Comparison of ENCODE assay signal across 23 mouse cellular contexts in genomic region chr3:95457758-95458157, GRCm38 (mm10). TPM values are rescaled to one million over a fixed set of nuclear protein-coding genes. Genes with fewer than 3 reads are reported as not detected.
DNase-seq lines count a peak whose midpoint lies in the region; ATAC-seq and TF ChIP-seq lines count a peak whose summit lies in the region.
"Had no signal": no experiment of that assay in that cellular context is flagged by ENCODE, and none has a peak within 500 bp of the region (broad histone marks: within the 10 kb centered on the region; RNA-seq: fewer than 3 reads in every experiment).

No protein-coding gene starts in this region.

- no peak for TF ChIP-seq POLR2A in kidney, adult 2 months (IDR thresholded peaks at IDR 0.05; ENCODE audit: low read depth, low read length)
- no peak for TF ChIP-seq POLR2A in lung, adult 2 months (IDR thresholded peaks at IDR 0.05; ENCODE audit: borderline replicate concordance, extremely low read depth, low read depth, low read length)

- DNase-seq in kidney, adult 2 months, result no peak
- DNase-seq in kidney, postnatal 10 days, result no peak
- DNase-seq in lung, postnatal 36 days, result peak; percentile 35
- DNase-seq in lung, adult 2 months, result no peak
- DNase-seq in layer of hippocampus, adult 11-12 months (ENCODE audit: low spot score), result no peak
- DNase-seq in left cerebral cortex, postnatal 4 days, result no peak
- DNase-seq: adrenal gland, adult 2 months; cerebellum, adult 8-10 months; thymus, postnatal 14 days had no signal

- TF ChIP-seq CTCF in kidney, adult 2 months (conservative IDR thresholded peaks at IDR 0.05; ENCODE audit: insufficient read depth, insufficient read length, low read depth, low read length), result no peak
- TF ChIP-seq CTCF in lung, adult 2 months (IDR thresholded peaks at IDR 0.05; ENCODE audit: insufficient read depth, low read length), result no peak

- peak overlapping the region; percentile 56; the same call in 1 of the 2 replicates for H3K27ac ChIP-seq in kidney, adult 2 months (ENCODE audit: insufficient read depth, low read depth, low read length)
- H3K27ac ChIP-seq in liver, embryonic 16.5 days (ENCODE audit: low read length), result peak overlapping the region; percentile 42; the same call in 1 of the 2 replicates
- H3K27ac ChIP-seq: embryonic facial prominence, embryonic 13.5 days; hindbrain, embryonic 12.5 days; kidney, embryonic 15.5 days; layer of hippocampus, adult 2 months had no signal

- H3K36me3 ChIP-seq in kidney, adult 2 months (ENCODE audit: control insufficient read depth, insufficient read depth, low read length), result peaks cover 3% of the 10 kb centered on the region
- peaks cover 10% of the 10 kb centered on the region for H3K36me3 ChIP-seq in liver, embryonic 16.5 days (ENCODE audit: control insufficient read depth, insufficient read depth)

- intact Hi-C loops in left cerebral cortex, postnatal 4 days (cut with DNase I), result no loop called here

- H3K4me2 ChIP-seq in liver, embryonic 16.5 days (ENCODE audit: low read depth, low read length), result no peak overlapping the region
- H3K4me2 ChIP-seq: embryonic facial prominence, embryonic 13.5 days; heart, embryonic 12.5 days; hindbrain, embryonic 12.5 days; kidney, embryonic 15.5 days; midbrain, embryonic 11.5 days had no signal

- H3K27me3 ChIP-seq in kidney, adult 2 months (replicated peaks; ENCODE audit: control insufficient read depth, insufficient read depth, low read length), result no peaks in the 10 kb centered on the region
- no peaks in the 10 kb centered on the region for H3K27me3 ChIP-seq in liver, embryonic 16.5 days (ENCODE audit: control insufficient read depth, insufficient read depth, low read depth, low read length)
- H3K27me3 ChIP-seq: embryonic facial prominence, embryonic 13.5 days; heart, embryonic 12.5 days; hindbrain, embryonic 12.5 days; kidney, embryonic 15.5 days had no signal

- H3K4me1 ChIP-seq in kidney, adult 2 months (ENCODE audit: control insufficient read depth, insufficient read depth, low read length), result no peaks in the 10 kb centered on the region; the same call in 1 of the 2 replicates
- H3K4me1 ChIP-seq in lung, adult 2 months (ENCODE audit: control insufficient read depth, insufficient read depth, low read length), result peaks cover 7% of the 10 kb centered on the region
- peaks cover 3% of the 10 kb centered on the region; the same call in 1 of the 2 replicates for H3K4me1 ChIP-seq in liver, embryonic 16.5 days (ENCODE audit: control insufficient read depth, low read depth, low read length)
- H3K4me1 ChIP-seq: embryonic facial prominence, embryonic 13.5 days; hindbrain, embryonic 12.5 days; kidney, embryonic 15.5 days had no signal

- no peak overlapping the region for H3K9ac ChIP-seq in liver, embryonic 16.5 days (ENCODE audit: low read depth, low read length)
- H3K9ac ChIP-seq: embryonic facial prominence, embryonic 13.5 days; heart, embryonic 12.5 days; hindbrain, embryonic 12.5 days; kidney, embryonic 15.5 days had no signal

- WGBS in kidney, adult 2 months, result 54% methylated on average over 3 of the region's 3 CpGs
- WGBS in lung, adult 2 months, result 32% methylated on average over 3 of the region's 3 CpGs
- WGBS in liver, embryonic 16.5 days (ENCODE audit: insufficient replicate concordance), result 36% methylated on average over 3 of the region's 3 CpGs

- H3K9me3 ChIP-seq in liver, embryonic 16.5 days (replicated peaks; ENCODE audit: control insufficient read depth, low read length), result no peaks in the 10 kb centered on the region
- H3K9me3 ChIP-seq: embryonic facial prominence, embryonic 13.5 days; G1E; heart, embryonic 12.5 days; hindbrain, embryonic 12.5 days; kidney, embryonic 15.5 days had no signal

- no peak for ATAC-seq in liver, embryonic 16.5 days (ENCODE audit: low read depth)
- ATAC-seq: CD4-positive, CD25-positive, alpha-beta regulatory T cell, adult 4 months; forebrain, embryonic 16.5 days; inflammation-experienced regulatory T-cells, adult 6 months had no signal

- H3K4me3 ChIP-seq in kidney, adult 2 months (ENCODE audit: insufficient read depth, low read depth, low read length), result no peak overlapping the region
- no peak overlapping the region for H3K4me3 ChIP-seq in lung, adult 2 months (replicated peaks; ENCODE audit: extremely low read depth, low read depth, low read length)
- no peak overlapping the region for H3K4me3 ChIP-seq in liver, embryonic 16.5 days (ENCODE audit: low read depth, low read length)
- H3K4me3 ChIP-seq: embryonic facial prominence, embryonic 13.5 days; heart, embryonic 12.5 days; hindbrain, embryonic 12.5 days; kidney, embryonic 15.5 days; layer of hippocampus, adult 2 months had no signal

RNA-seq across cellular contexts. Expression of gene Arnt, which starts 23.6 kb away (rescaled TPM):
- 26.4 and 28.7 TPM in 2 replicates for polyA plus RNA-seq in kidney, adult 2 months (2012; rRNA removed)
- polyA plus RNA-seq in lung, adult 2 months (2012; rRNA removed), result 35.5 and 38.1 TPM in 2 replicates
- 16.7 and 16.9 TPM in 2 replicates for polyA plus RNA-seq in liver, embryonic 16.5 days (2015; fragmentation: Nextera tagmentation; extraction: Ambion mirVana)
- total RNA-seq in left cerebral cortex, postnatal 4 days (2021), result 10 to 100 TPM; 40.4 to 46.1 TPM

RNA-seq across cellular contexts. Expression of gene Ctsk, which starts 41.3 kb away (rescaled TPM):
- polyA plus RNA-seq in kidney, adult 2 months (2012; rRNA removed), result 6.5 and 8.2 TPM in 2 replicates
- polyA plus RNA-seq in lung, adult 2 months (2012; rRNA removed), result 6.7 and 13.0 TPM in 2 replicates
- 1.0 and 1.3 TPM in 2 replicates for polyA plus RNA-seq in liver, embryonic 16.5 days (2015; fragmentation: Nextera tagmentation; extraction: Ambion mirVana)
- 1 to 10 TPM; 7.1 to 7.2 TPM for total RNA-seq in left cerebral cortex, postnatal 4 days (2021)
- polyA plus RNA-seq: G1E had no signal

RNA-seq across cellular contexts. Expression of gene 4930558C23Rik, which starts 55.1 kb away (rescaled TPM):
- polyA plus RNA-seq in kidney, adult 2 months (2012; rRNA removed), result not detected in 2 replicates
- 0.30 TPM in 1 of 2 replicates, not detected in the other for polyA plus RNA-seq in lung, adult 2 months (2012; rRNA removed)
- not detected in 2 replicates for polyA plus RNA-seq in liver, embryonic 16.5 days (2015; fragmentation: Nextera tagmentation; extraction: Ambion mirVana)
- not detected for total RNA-seq in left cerebral cortex, postnatal 4 days (2021)
- total RNA-seq: adrenal gland, adult 2 months; G1E; layer of hippocampus, adult 2 months; left cerebral cortex, postnatal 36 days had no signal
- polyA plus RNA-seq: adrenal gland, adult 2 months; brain, embryonic 14.5 days; CD4-positive, CD25-positive, alpha-beta regulatory T cell, adult 4 months; embryonic facial prominence, embryonic 13.5 days; forebrain, embryonic 16.5 days; G1E; heart, embryonic 12.5 days; hindbrain, embryonic 12.5 days; inflammation-experienced regulatory T-cells, adult 6 months; kidney, embryonic 15.5 days; midbrain, embryonic 11.5 days; neural tube, embryonic 14.5 days had no signal
